Mouse (Mus musculus): Measurements from ENCODE around the gene Abhd17c.
A peak's percentile ranks its signal among the peaks of the same experiment; 100 is the strongest.
"Not testable (repeated sequence)": the region's sequence is repeated elsewhere in the genome, so short reads cannot be mapped to it uniquely, and the experiment has no call there.

The Abhd17c gene

DNA sequence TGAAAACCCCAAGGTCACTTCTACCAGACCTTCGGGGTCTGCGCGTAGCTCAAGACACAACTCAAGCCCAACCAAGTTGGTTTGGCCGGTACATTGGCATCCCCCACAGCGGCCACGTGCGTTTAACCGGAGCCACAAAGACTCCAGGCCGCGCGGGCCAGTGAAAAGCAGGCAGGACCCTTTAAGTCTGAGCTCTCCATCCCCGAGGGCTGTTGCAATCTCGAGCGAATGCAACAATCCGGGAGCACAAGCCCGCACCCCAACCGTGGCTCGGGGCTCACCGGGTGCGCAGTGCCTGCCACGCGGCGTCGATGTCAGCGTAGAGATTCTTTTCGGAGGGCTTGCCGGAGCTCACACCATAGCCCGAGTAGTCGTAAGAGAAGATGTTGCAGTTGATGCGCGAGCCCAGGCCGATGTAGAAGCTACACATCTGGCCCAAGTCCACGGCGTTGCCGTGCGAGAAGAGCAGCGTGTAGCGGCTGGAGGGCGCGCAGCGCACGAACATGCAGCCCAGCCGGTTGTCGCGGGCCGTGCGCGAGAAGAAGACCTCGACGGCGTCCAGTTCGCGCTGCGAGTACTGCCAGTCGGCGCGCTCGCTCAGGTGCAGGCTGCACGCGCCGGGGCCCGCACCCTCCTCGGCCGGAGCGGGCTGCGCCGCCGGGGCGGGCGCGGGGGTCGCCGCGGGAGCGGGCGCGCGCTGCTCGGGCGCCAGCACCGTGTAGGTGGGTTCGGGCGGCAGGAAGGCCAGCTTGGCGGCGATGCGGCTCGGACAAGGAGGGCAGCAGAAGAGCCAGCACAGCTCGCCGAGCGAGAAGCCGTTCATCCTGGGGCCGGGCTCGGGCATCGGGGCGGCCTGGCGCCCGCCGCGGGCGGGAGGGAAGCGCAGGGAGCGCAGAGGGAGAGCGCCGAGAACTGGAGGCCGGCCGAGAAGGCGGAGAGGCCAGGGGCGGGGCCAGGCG is at the start of gene Abhd17c:
Gene Abhd17c, minus strand, starts transcription at position 893 of the 959 bp plus-strand sequence.
- DNase-seq = peak; percentile 42

DNA sequence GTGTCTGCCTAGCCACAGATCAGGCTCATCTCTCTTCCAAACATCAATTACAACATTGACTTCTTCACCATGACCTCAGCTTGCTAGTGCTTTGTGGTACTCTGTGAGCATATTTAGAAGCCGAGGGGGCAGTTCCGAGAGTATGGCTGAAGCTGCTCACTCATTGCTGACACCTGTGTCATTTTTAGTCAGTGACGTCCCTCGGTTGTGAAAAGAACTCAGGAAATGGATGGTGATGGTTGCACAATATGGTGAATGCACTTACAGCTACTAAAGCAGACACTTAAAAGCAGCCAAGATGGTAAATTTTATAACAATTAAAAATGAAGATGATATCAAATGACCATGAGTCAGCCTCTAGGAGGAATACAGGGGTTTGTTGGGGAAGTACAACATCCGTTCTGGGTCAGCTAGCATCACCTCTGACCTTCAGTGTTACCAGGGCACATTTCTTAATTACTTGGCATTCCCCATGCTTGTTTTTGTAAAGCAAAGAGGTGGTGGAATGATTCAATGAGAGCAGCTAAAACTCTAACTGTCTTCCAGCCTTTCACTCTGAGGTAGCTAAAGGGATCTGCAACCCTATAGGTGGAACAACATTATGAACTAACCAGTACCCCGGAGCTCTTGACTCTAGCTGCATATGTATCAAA is 45.6 kb upstream of the Abhd17c start:
- no peak for DNase-seq

DNA sequence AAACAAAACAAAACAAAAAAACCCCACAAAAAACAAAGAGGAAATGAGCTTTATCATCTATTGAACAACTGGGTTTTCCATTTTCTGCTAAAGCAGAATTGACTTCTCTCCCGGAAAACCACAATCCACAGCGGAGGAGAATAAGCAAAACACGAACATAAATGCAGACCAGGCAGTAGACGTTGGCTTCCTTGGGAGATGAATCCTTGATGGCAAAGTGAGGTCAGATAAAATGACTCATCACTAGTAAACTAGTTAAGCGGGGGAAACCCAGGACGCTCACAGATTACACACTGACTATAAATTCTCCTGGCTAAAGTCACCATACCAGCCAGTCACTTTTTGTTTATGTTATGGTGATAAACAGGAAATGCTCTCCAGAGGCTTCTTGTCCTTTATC is 44.5 kb upstream of the Abhd17c start:
- DNase-seq = no peak

DNA sequence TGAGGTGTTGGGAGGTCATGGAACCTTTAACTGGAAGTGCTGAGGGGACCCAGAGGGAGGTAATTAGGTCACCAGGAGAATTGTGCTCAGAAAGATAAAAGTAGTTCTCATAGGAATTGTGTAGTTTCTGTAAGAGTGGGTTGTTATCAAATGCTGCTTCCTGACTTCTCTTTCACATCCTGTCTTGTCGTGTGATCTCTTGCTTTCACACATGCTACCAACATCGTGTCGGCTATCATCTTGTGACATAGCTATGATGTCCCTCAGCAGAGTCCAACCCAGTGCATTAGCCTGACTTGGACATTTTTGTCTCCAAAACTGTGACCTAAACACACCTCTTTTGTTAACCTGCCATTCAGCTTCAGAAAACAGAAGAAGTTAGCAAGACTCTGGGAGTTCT is 40.6 kb upstream of the Abhd17c start:
- DNase-seq = no peak

DNA sequence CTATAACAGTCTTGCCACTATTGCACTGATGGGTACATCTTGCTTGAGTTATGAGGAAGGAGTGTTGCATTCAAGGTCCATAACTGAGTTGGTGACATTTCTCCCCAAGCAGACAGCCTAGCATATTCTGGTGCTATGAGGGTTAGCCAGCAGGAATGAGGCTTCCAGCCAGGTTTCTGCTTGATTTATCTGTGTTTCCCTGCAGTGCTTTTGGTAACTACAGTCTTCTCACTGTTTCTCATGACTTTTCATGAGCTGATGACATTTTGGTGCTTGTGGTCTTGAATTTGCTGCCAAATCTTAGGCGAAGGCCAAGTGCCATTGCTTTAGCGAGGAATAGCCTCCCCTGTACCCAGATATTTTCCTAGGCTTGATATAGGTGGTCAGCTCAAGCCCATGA is 39.8 kb upstream of the Abhd17c start:
- DNase-seq = no peak

DNA sequence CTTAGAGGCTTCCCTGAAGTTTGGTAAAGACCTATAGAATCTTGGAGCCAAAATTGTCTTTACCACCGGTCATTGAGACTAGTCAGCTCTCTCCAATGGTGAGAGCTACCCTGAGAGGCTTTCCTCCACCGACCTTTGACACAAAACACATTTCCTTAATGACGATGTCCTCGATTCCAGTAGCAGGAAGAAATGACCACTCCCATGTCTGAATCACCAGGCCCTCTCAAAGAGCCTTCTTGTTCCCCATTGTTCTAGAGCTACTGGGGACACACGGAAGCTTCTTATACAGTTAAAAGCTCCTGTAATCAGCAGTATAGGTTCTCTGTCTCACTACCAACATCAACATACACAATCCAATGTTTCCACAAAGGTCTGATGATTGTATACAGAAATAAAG is 36.5 kb upstream of the Abhd17c start:
- DNase-seq = no peak

DNA sequence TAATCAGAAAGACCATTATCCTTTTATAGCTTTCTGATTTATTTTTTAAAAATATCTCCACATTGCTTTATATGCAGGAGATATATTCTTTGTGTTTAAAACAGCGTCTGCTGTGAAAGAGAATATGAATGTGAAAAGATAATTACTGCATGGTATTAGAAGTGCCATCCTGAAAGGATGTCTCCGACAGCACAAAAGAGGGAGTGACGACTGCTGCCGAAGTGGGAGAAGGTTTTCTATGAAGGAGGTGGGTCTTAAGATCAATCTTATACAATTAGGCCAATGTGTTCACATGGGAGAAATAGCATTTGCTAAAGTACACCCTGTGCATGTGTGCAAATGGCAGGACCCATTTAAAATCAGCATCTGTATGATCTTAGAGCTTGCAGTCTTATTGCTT is 33.5 kb upstream of the Abhd17c start:
- DNase-seq = no peak

DNA sequence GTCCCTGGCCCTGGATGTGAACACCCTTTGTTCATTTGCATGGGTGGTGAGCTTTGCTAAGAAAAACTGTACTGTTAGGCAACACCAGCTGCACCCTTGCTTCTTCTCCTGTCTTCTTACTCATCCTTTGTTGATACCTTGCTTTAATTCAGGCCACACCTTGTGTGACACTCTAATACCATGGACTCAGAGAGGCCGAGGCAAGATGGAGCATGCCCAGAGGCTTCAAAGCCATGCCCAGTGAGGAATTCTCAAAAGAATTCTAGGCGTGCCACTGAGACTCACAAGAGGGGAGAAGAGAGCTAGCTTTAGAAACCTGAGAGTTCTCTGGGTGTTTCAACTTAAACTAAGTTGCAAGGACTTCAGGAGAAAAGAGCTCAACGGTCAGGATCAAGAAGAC is 33.0 kb upstream of the Abhd17c start:
- no peak for DNase-seq

DNA sequence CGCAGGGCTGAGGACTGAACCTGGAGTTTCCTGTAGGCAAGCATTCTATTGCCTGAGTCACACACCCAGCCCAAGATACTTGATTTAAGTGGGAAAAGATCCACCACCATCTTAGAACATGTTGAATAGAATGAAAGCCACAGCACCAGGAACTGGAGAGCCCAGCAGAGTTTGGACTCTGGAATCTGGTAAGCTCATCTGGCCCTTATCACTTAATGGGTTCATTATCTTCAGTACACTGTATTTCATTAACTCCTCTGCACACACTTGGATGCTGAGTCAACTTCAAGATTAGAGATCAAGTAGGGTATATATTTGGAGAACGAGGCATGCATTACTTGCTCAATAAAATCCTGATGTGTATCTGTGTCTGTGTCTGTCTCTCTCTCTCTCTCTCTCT is 27.1 kb upstream of the Abhd17c start:
- DNase-seq = not testable (repeated sequence)

DNA sequence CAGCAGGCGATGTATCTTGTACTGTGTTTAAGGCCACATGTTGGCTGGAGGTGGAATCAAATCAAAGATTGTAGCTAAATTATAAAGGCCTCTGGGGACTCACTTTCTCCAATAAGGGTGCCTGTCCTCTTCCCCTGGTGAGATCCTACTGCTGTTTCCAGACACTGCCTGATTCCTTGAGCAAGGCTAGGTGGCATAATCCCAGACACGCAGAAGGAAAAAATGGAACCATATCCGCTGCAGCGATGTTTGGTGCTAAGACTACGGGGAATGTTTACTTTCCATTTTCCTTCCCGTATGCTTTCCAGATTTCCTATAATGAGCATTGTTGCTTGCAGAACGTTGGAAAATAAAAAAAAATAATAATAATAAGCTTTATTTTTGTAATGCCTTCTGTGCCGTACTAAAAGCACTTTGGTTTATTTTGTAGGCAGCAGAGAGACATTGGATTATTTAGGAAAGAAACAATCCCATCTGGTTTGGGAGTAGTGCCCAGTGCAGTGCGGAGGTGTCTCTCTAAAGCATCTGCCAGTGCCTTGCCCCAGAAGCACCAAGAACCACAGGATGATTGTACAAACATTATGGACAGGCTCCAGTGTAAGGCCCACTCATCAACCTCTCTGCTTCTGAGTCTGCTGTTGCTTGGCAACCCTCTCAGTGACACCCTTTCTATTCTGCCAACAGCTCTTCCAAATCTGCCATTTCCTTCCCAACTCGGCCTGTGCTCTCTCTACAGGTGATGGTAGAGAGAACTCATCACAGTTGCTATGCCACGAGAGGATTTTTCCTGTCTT is 23.2 kb upstream of the Abhd17c start:
- DNase-seq = peak; percentile 82

DNA sequence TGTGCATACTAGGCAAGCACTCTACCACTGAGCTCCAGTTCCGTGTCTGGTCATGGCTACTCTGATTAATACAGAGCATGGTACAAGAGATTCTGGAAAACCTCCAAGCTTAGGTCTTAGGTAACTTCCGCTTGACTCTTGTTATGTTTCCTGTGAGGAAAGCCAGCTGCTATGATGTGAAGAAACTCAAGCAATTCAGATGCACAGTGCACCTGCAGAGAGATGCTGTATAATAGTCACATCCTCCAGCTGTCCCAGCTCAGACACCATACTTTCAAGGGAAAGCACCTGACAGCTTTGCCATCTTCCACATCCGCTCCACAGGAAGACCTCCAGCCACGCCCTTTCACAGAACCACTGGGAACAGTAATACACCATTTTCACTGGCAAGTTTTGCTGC is 21.7 kb upstream of the Abhd17c start:
- no peak for DNase-seq

DNA sequence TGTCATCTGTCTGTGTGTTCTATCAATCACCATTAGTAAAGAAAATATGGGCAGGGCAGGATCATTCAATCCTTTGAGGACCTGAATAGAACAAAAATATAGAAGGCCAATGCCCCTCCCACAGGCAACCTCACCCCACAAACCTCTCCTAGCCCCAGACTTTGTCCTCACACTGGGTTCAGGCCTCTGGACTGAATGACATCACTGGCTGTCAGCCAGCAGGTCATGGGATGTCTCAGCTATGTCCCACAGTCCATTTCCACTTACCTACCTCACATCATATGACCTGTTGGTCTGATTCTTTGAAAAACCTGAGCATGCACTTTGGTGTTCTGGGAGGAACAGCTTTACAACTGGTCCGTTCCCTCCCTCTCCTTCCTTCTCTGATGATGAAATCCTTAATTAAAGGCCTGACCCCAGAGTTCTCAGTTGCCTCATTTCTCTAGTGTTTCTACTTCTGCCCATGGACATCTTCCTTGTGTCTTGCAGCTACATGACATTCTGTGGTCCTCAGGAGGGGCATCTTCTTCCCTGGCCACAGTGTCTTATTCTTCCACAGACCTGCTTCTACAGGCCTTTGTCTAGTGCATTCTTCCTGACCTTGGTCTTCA is 19.6 kb upstream of the Abhd17c start:
- DNase-seq = no peak

DNA sequence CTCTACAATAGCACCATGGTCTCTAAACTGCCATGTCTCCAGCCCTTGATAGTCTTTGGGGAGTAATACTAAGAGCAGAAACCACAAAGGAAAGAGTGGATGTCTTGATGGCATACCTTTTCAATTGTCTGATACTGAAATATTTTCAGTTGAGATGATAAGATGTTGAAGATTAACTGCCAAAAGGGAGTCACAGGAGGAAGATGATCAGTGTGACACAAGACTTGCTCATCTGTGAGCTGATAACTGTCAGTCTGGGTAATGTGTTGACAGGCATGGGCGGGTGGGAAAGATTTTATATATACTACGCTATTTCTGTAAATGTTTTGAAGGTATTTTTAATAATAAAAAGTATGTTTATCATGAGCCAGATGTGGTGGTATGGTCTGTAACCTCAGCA is 16.7 kb upstream of the Abhd17c start:
- DNase-seq = no peak

DNA sequence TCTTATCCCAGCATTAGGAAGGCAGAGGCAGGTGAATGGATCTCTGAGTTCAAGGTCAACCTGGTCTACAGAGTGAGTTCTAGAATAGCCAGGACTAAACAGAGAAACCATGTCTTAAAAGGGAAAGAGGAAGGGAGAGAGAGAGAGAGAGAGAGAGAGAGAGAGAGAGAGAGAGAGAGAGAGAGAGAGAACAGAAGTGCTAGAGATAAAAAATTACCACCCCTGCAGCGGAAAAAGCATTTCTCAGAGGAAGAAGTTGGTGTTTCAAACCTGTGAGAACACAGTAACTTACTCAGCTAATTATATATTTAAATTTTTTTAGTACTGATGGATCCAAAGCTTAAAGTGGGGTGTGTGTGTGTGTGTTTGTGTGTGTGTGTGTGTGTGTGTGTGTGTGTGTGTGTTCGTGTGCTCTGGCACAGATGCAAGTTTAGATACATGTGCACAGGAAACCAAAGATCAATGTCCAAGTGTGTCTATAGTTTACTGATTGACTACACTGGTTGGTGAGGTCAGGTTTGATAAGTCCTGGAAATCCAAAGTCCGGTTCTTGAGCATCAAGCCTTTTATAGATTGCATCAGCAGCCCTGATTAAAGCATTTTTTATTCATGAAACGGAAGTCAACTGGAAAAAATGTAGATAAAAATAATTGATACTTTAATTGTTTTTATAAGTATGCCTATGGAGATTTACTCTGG is 15.2 kb upstream of the Abhd17c start:
- DNase-seq = no peak

DNA sequence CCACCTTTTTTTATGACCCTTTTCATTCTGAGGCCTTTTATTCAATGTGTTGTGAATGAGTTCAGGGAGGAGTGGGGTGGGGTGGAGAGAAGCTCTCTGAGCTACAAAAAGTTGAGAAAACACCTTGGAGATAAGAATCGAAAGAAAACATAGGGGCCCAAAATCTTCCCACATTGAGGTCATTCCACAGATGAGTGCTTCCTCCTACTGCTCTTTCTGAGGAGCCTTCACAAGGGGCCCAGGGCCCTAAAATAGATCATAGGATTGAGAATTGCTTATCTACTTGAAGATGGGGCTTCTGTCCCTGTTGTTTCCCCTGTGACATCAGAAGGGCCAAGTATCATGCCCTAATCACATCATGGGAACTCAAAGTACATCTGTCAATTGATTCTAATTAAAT is 14.3 kb upstream of the Abhd17c start:
- DNase-seq = no peak

DNA sequence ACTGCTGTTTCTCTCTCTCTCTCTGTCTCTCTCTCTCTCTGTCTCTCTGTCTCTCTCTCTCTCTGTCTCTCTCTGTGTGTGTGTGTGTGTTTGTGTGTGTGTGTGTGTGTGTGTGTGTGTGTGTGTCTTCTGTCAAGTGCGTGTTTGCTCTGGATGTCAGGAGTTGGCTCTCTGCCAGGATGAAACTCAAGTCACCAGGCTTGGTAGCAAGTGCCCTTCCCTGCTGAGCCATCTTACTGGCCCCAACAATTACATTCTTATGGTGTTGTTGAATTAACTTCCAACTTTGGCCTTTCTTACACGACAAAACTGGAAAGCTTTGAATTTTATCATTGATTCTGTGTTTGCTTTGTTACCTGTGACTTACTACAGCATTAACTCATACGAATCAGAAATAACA is 13.6 kb upstream of the Abhd17c start:
- no peak for DNase-seq

DNA sequence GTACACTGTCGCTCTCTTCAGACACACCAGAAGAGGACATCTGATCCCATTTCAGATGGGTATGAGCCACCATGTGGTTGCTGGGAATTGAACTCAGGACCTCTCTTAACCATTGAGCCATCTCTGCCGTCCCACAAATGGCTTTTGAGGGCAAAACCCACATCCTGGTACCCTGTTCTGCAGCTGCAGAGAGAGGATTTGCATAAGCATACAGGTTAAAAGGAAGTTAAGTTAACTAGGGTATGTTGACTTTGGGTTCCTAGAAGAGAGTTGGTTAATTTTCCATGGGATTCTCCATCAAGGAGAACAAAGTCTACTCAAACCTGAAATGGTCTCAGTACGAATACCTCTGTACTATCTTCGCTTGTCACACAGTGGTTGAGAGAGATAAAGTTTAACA is 13.2 kb upstream of the Abhd17c start:
- no peak for DNase-seq

DNA sequence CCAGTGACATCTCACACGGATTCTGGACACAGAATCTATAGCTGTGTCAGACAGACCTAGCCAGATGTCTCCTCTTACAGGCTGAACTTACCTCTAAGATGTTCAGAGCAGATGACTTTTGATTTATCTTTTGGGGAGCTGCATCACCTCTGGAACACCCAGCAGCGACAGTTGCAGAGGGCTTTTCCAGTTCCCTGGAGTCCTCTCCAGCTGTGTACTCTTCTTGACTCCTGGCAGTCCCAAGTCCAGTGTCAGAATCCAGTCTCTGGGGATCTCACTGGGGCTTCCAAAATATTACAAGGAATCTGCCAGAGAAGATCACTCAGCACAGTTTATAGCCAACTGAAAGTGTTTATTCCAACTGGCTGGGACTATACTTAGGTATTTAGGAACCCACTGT is 12.7 kb upstream of the Abhd17c start:
- no peak for DNase-seq

DNA sequence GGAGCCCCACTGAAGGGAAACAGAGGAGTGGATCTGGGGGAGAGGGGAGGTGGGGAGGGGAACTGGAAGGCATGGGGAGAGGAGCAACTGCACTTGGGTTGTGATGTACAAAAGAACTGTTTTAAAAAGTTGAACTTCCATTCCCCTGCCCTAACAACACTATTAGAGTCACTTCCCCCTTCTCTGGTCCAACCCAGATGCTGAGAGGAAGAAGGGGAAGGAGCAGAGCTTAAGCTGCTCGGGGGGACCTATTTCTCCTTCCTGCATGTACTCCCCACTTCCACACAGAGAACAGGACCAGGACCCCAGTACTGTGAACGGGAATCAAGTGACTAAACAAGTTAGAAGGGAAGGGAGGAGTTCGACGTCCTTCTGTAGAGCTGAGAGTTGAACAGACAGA is 11.9 kb upstream of the Abhd17c start:
- DNase-seq = no peak

DNA sequence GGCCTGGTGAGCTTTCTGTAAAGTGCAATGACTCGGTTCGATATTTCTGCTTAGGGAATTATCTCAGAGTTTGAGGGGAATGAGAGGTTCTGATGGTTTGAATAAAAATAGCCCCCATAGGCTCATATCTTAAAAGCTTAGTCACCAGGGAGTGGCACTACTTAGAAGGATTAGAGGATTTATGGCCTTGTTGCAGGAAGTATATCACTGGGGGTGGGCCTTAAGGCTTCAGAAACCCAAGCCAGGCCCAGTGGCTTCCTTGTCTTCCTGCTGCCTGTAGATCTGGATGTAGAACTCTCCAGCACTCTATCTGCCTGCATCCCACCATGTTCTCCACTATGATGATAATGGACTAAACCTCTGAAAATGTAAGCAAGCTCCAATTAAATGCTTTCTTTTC is 7.7 kb upstream of the Abhd17c start:
- DNase-seq = no peak

DNA sequence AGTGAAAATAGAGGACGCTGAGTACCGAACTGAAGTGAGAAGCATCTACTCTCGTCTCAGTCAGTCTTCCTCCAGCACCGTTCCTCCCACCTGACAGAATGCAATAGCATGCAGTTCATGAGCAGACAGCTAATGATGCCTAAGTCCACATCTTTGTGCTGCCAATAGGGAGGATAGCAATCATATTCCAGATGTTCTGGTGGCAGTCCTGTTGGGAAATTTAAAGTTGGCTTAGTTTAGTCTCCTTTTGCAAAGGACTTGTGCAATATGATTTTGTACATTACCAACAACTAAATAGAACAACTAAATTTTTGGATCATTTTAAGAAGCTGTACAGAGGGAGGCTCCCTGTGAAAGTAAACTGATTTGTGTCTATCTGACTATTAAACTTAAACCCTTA is 2.1 kb upstream of the Abhd17c start:
- DNase-seq = no peak

DNA sequence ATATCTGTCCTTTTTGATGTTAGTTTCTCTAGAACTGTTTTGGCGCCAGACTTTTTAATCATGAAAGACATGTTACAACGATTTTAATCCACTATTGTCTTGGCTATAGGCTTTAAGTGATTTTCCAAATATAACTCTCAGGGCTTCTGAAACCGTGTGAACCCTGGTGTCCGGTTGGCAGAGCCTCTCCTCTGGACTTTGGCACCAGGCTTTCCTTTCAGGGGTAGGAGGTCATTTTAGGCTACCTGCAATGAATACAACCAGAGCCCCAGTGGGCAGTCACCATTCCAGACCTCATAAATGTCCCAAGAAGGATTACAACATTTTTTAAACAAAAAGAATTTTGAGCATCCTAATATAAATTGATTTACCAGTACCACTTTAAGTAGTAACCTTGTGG is 1.1 kb upstream of the Abhd17c start:
- DNase-seq = no peak

DNA sequence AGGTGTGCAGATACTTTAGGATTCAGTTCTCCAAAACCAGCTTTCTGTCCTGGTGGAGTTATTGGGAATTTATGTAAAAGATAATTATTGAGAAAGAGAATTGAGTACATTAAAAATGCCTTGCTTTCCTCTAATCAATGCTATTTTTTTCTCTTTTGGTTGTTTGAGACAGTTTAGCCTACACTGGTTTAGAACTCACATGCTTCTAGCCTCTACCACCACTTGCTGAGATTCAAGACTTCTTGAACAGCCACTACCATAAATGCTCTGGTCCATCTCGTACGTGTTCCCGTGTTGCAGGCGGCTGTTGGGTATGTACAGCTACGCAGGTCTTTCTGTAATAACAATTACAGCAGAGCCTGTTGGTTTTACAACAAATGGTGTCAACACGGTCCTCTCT is 681 bp upstream of the Abhd17c start:
- no peak for DNase-seq
